Mouse (Mus musculus): ENCODE measurements at regions not wholly inside any gene's neighbourhood (a gene's known extent, or its start where the extent isn't known, plus 50 kb on each side); places are given as distances from the start of the nearest gene placed in this dataset.

- no peak overlapping the region for H3K27ac ChIP-seq (ENCODE audit: low read depth, low read length)
- H3K9me3 ChIP-seq (ENCODE audit: control insufficient read depth, low read length), result no peaks in the 10 kb centered on the region
- no peak overlapping the region for H3K4me2 ChIP-seq
- H3K4me3 ChIP-seq (ENCODE audit: low read depth, low read length), result no peak overlapping the region
- no peaks in the 10 kb centered on the region for H3K36me3 ChIP-seq (ENCODE audit: control insufficient read depth, insufficient read depth, low read length)
- H3K4me1 ChIP-seq (replicated peaks; ENCODE audit: control insufficient read depth, insufficient read depth, low read length), result no peaks in the 10 kb centered on the region
- H3K27me3 ChIP-seq (replicated peaks; ENCODE audit: control insufficient read depth, insufficient read depth, low read length), result no peaks in the 10 kb centered on the region
- ATAC-seq (replicated peaks; ENCODE audit: low FRiP score) (no peak), DNase-seq (ENCODE audit: low spot score) (no peak)
- H3K9ac ChIP-seq (ENCODE audit: low read depth, low read length), result no peak overlapping the region
- WGBS, result 38% methylated on average over 5 of the region's 5 CpGs
Measured at GRCm38 (mm10) chr10:110534387-110534786, 78.4 kb upstream of the Nav3 start.

GRCm38 (mm10) chr10:110542712-110543111, 86.7 kb upstream of the Nav3 start:
- H3K27me3 ChIP-seq (replicated peaks; ENCODE audit: control insufficient read depth, insufficient read depth, low read length), result no peaks in the 10 kb centered on the region
- H3K4me2 ChIP-seq, result no peak overlapping the region
- H3K9ac ChIP-seq (ENCODE audit: low read depth, low read length), result no peak overlapping the region
- no peaks in the 10 kb centered on the region for H3K36me3 ChIP-seq (ENCODE audit: control insufficient read depth, insufficient read depth, low read length)
- DNase-seq (ENCODE audit: low spot score), result no peak
- H3K4me1 ChIP-seq (replicated peaks; ENCODE audit: control insufficient read depth, insufficient read depth, low read length), result no peaks in the 10 kb centered on the region
- 70% methylated on average over 6 of the region's 6 CpGs for WGBS
- no peak overlapping the region for H3K27ac ChIP-seq (ENCODE audit: low read depth, low read length)
- H3K4me3 ChIP-seq (ENCODE audit: low read depth, low read length), result no peak overlapping the region
- ATAC-seq (replicated peaks; ENCODE audit: low FRiP score), result no peak
- H3K9me3 ChIP-seq (ENCODE audit: control insufficient read depth, low read length), result no peaks in the 10 kb centered on the region

- H3K27me3 ChIP-seq (replicated peaks; ENCODE audit: control insufficient read depth, insufficient read depth, low read length), result no peaks in the 10 kb centered on the region
- 86% methylated on average over 2 of the region's 2 CpGs for whole genome bisulfite sequencing
- no peak overlapping the region for H3K4me2 ChIP-seq
- no peak overlapping the region for H3K27ac ChIP-seq (ENCODE audit: low read depth, low read length)
- no peaks in the 10 kb centered on the region for H3K36me3 ChIP-seq (ENCODE audit: control insufficient read depth, insufficient read depth, low read length)
- DNase-seq (ENCODE audit: low spot score) (no peak), ATAC-seq (replicated peaks; ENCODE audit: low FRiP score) (no peak)
- H3K9ac ChIP-seq (ENCODE audit: low read depth, low read length), result no peak overlapping the region
- no peaks in the 10 kb centered on the region for H3K4me1 ChIP-seq (replicated peaks; ENCODE audit: control insufficient read depth, insufficient read depth, low read length)
- H3K9me3 ChIP-seq (ENCODE audit: control insufficient read depth, low read length), result no peaks in the 10 kb centered on the region
- H3K4me3 ChIP-seq (ENCODE audit: low read depth, low read length), result no peak overlapping the region
Measured at GRCm38 (mm10) chr10:110548391-110548790, 92.4 kb upstream of the Nav3 start.

- H3K4me3 ChIP-seq (ENCODE audit: low read depth, low read length), result no peak overlapping the region
- no peak overlapping the region for H3K27ac ChIP-seq (ENCODE audit: low read depth, low read length)
- no peak overlapping the region for H3K9ac ChIP-seq (ENCODE audit: low read depth, low read length)
- WGBS, result 59% methylated on average over 6 of the region's 6 CpGs
- H3K36me3 ChIP-seq (ENCODE audit: control insufficient read depth, insufficient read depth, low read length), result no peaks in the 10 kb centered on the region
- H3K9me3 ChIP-seq (ENCODE audit: control insufficient read depth, low read length), result no peaks in the 10 kb centered on the region
- no peak overlapping the region for H3K4me2 ChIP-seq
- H3K27me3 ChIP-seq (replicated peaks; ENCODE audit: control insufficient read depth, insufficient read depth, low read length), result no peaks in the 10 kb centered on the region
- DNase-seq (ENCODE audit: low spot score) (no peak), ATAC-seq (replicated peaks; ENCODE audit: low FRiP score) (no peak)
- H3K4me1 ChIP-seq (replicated peaks; ENCODE audit: control insufficient read depth, insufficient read depth, low read length), result no peaks in the 10 kb centered on the region
Measured at GRCm38 (mm10) chr10:110553954-110554353, 98.0 kb upstream of the Nav3 start.

- no peaks in the 10 kb centered on the region for H3K27me3 ChIP-seq (replicated peaks; ENCODE audit: control insufficient read depth, insufficient read depth, low read length)
- no peak overlapping the region for H3K9ac ChIP-seq (ENCODE audit: low read depth, low read length)
- H3K4me2 ChIP-seq, result no peak overlapping the region
- no peaks in the 10 kb centered on the region for H3K4me1 ChIP-seq (replicated peaks; ENCODE audit: control insufficient read depth, insufficient read depth, low read length)
- WGBS, result 78% methylated on average over 1 of the region's 1 CpGs
- H3K27ac ChIP-seq (ENCODE audit: low read depth, low read length), result no peak overlapping the region
- ATAC-seq (replicated peaks; ENCODE audit: low FRiP score) (no peak), DNase-seq (ENCODE audit: low spot score) (no peak)
- H3K9me3 ChIP-seq (ENCODE audit: control insufficient read depth, low read length), result no peaks in the 10 kb centered on the region
- H3K36me3 ChIP-seq (ENCODE audit: control insufficient read depth, insufficient read depth, low read length), result no peaks in the 10 kb centered on the region
- H3K4me3 ChIP-seq (ENCODE audit: low read depth, low read length), result no peak overlapping the region
Measured at GRCm38 (mm10) chr10:110556326-110556883, 100.4 kb upstream of the Nav3 start.

- Histone ChIP-seq H3K4me2 (no peak overlapping the region), H3K36me3 (ENCODE audit: control insufficient read depth, insufficient read depth, low read length) (no peaks in the 10 kb centered on the region), H3K9me3 (ENCODE audit: control insufficient read depth, low read length) (no peaks in the 10 kb centered on the region), H3K9ac (ENCODE audit: low read depth, low read length) (no peak overlapping the region), H3K4me3 (ENCODE audit: low read depth, low read length) (no peak overlapping the region), H3K4me1 (replicated peaks; ENCODE audit: control insufficient read depth, insufficient read depth, low read length) (no peaks in the 10 kb centered on the region), H3K27me3 (replicated peaks; ENCODE audit: control insufficient read depth, insufficient read depth, low read length) (no peaks in the 10 kb centered on the region), H3K27ac (ENCODE audit: low read depth, low read length) (no peak overlapping the region)
- ATAC-seq (replicated peaks; ENCODE audit: low FRiP score), result no peak
- DNase-seq (ENCODE audit: low spot score), result no peak
- 85% methylated on average over 5 of the region's 5 CpGs for WGBS
Measured at GRCm38 (mm10) chr10:110563057-110563456, 107.1 kb upstream of the Nav3 start.

- Histone ChIP-seq H3K27ac (ENCODE audit: low read depth, low read length) (no peak overlapping the region), H3K9me3 (ENCODE audit: control insufficient read depth, low read length) (no peaks in the 10 kb centered on the region), H3K36me3 (ENCODE audit: control insufficient read depth, insufficient read depth, low read length) (no peaks in the 10 kb centered on the region), H3K4me2 (no peak overlapping the region), H3K9ac (ENCODE audit: low read depth, low read length) (no peak overlapping the region), H3K27me3 (replicated peaks; ENCODE audit: control insufficient read depth, insufficient read depth, low read length) (no peaks in the 10 kb centered on the region), H3K4me3 (ENCODE audit: low read depth, low read length) (no peak overlapping the region), H3K4me1 (replicated peaks; ENCODE audit: control insufficient read depth, insufficient read depth, low read length) (no peaks in the 10 kb centered on the region)
- no peak for DNase-seq (ENCODE audit: low spot score)
- WGBS, result 78% methylated on average over 1 of the region's 1 CpGs
- no peak for ATAC-seq (replicated peaks; ENCODE audit: low FRiP score)
Measured at GRCm38 (mm10) chr10:110563571-110563970, 107.6 kb upstream of the Nav3 start.

- DNase-seq (ENCODE audit: low spot score), result no peak
- no peak overlapping the region for H3K4me2 ChIP-seq
- H3K27me3 ChIP-seq (replicated peaks; ENCODE audit: control insufficient read depth, insufficient read depth, low read length), result no peaks in the 10 kb centered on the region
- H3K9me3 ChIP-seq (ENCODE audit: control insufficient read depth, low read length), result no peaks in the 10 kb centered on the region
- H3K36me3 ChIP-seq (ENCODE audit: control insufficient read depth, insufficient read depth, low read length), result no peaks in the 10 kb centered on the region
- H3K4me1 ChIP-seq (replicated peaks; ENCODE audit: control insufficient read depth, insufficient read depth, low read length), result no peaks in the 10 kb centered on the region
- no peak overlapping the region for H3K9ac ChIP-seq (ENCODE audit: low read depth, low read length)
- WGBS, result 80% methylated on average over 12 of the region's 12 CpGs
- ATAC-seq (replicated peaks; ENCODE audit: low FRiP score), result no peak
- no peak overlapping the region for H3K27ac ChIP-seq (ENCODE audit: low read depth, low read length)
- H3K4me3 ChIP-seq (ENCODE audit: low read depth, low read length), result no peak overlapping the region
Measured at GRCm38 (mm10) chr10:110566260-110567050, 110.5 kb upstream of the Nav3 start.

GRCm38 (mm10) chr10:110570465-110570864, 114.5 kb upstream of the Nav3 start:
- H3K4me2 ChIP-seq, result no peak overlapping the region
- no peak overlapping the region for H3K9ac ChIP-seq (ENCODE audit: low read depth, low read length)
- no peaks in the 10 kb centered on the region for H3K4me1 ChIP-seq (replicated peaks; ENCODE audit: control insufficient read depth, insufficient read depth, low read length)
- H3K4me3 ChIP-seq (ENCODE audit: low read depth, low read length), result no peak overlapping the region
- no peaks in the 10 kb centered on the region for H3K27me3 ChIP-seq (replicated peaks; ENCODE audit: control insufficient read depth, insufficient read depth, low read length)
- H3K36me3 ChIP-seq (ENCODE audit: control insufficient read depth, insufficient read depth, low read length), result no peaks in the 10 kb centered on the region
- 90% methylated on average over 5 of the region's 5 CpGs for WGBS
- no peaks in the 10 kb centered on the region for H3K9me3 ChIP-seq (ENCODE audit: control insufficient read depth, low read length)
- ATAC-seq (replicated peaks; ENCODE audit: low FRiP score) (no peak), DNase-seq (ENCODE audit: low spot score) (no peak)
- no peak overlapping the region for H3K27ac ChIP-seq (ENCODE audit: low read depth, low read length)

Measured in liver, embryonic 11.5 days (tissue).